Comparison of ENCODE assay signal across 43 mouse cellular contexts in genomic region chr5:30138193-30138592, GRCm38 (mm10). TPM values are rescaled to one million over a fixed set of nuclear protein-coding genes. Genes with fewer than 3 reads are reported as not detected.
"Had no signal": no experiment of that assay in that cellular context is flagged by ENCODE, and none has a peak within 500 bp of the region (broad histone marks: within the 10 kb centered on the region; RNA-seq: fewer than 3 reads in every experiment).

No protein-coding gene starts in this region.

- H3K4me1 ChIP-seq: heart, embryonic 10.5 days; heart, embryonic 12.5 days; heart, embryonic 13.5 days; heart, embryonic 15.5 days; hindbrain, embryonic 10.5 days; hindbrain, embryonic 12.5 days; hindbrain, embryonic 13.5 days; hindbrain, embryonic 15.5 days; intestine, embryonic 15.5 days; kidney, embryonic 15.5 days had no signal

- DNase-seq: heart, postnatal 10 days; heart, postnatal 14 days; heart, postnatal 36 days; heart, postnatal 4 days; kidney, adult 11 months; kidney, adult 8-10 months; kidney, adult 9 months; kidney, postnatal 10 days; kidney, postnatal 14 days; kidney, postnatal 25 days; kidney, postnatal 36 days; kidney, postnatal 4 days; layer of hippocampus, adult 9-11 months; layer of hippocampus, postnatal 36 days had no signal

- H3K27me3 ChIP-seq: heart, embryonic 12.5 days; heart, embryonic 13.5 days; heart, embryonic 15.5 days; hindbrain, embryonic 12.5 days; hindbrain, embryonic 13.5 days; hindbrain, embryonic 15.5 days; intestine, embryonic 15.5 days; kidney, embryonic 15.5 days had no signal

- ATAC-seq: hindbrain, embryonic 16.5 days; hindbrain, postnatal 0 days; inflammation-experienced regulatory T-cells, adult 6 months; intestine, embryonic 15.5 days; intestine, embryonic 16.5 days; intestine, postnatal 0 days had no signal

- H3K4me2 ChIP-seq: heart, embryonic 11.5 days; heart, embryonic 12.5 days; heart, embryonic 13.5 days; heart, embryonic 15.5 days; hindbrain, embryonic 12.5 days; hindbrain, embryonic 13.5 days; hindbrain, embryonic 14.5 days; hindbrain, embryonic 15.5 days; intestine, embryonic 15.5 days; kidney, embryonic 15.5 days had no signal

- H3K4me3 ChIP-seq: heart, embryonic 10.5 days; heart, embryonic 12.5 days; heart, embryonic 13.5 days; heart, embryonic 15.5 days; hindbrain, embryonic 10.5 days; hindbrain, embryonic 12.5 days; hindbrain, embryonic 13.5 days; hindbrain, embryonic 15.5 days; intestine, embryonic 15.5 days; kidney, embryonic 15.5 days; layer of hippocampus, adult 2 months; left cerebral cortex, adult 2 months had no signal

- H3K9me3 ChIP-seq: heart, embryonic 10.5 days; heart, embryonic 12.5 days; heart, embryonic 13.5 days; heart, embryonic 15.5 days; hindbrain, embryonic 10.5 days; hindbrain, embryonic 12.5 days; hindbrain, embryonic 13.5 days; hindbrain, embryonic 15.5 days; intestine, embryonic 15.5 days; kidney, embryonic 15.5 days had no signal

- H3K9ac ChIP-seq: heart, embryonic 12.5 days; heart, embryonic 13.5 days; heart, embryonic 15.5 days; hindbrain, embryonic 12.5 days; hindbrain, embryonic 13.5 days; hindbrain, embryonic 14.5 days; hindbrain, embryonic 15.5 days; intestine, embryonic 15.5 days; kidney, embryonic 15.5 days had no signal

- H3K27ac ChIP-seq: heart, embryonic 10.5 days; heart, embryonic 13.5 days; heart, embryonic 15.5 days; hindbrain, embryonic 10.5 days; hindbrain, embryonic 12.5 days; hindbrain, embryonic 13.5 days; hindbrain, embryonic 14.5 days; hindbrain, embryonic 15.5 days; hindbrain, postnatal 0 days; intestine, embryonic 15.5 days; kidney, embryonic 15.5 days; kidney, postnatal 0 days; layer of hippocampus, adult 2 months; left cerebral cortex, adult 2 months had no signal

RNA-seq across cellular contexts. Expression of gene 3110082J24Rik, which starts 32.3 kb away (rescaled TPM):
- total RNA-seq: heart, postnatal 10 days; heart, postnatal 14 days; heart, postnatal 25 days; heart, postnatal 36 days; heart, postnatal 4 days; hematopoietic stem cell, adult 5-6 weeks had no signal
- polyA plus RNA-seq: heart, embryonic 11.5 days; heart, embryonic 12.5 days; heart, embryonic 13.5 days; heart, embryonic 14.5 days; heart, embryonic 15.5 days; heart, embryonic 16.5 days; heart, postnatal 0 days; inflammation-experienced regulatory T-cells, adult 6 months; intestine, embryonic 14.5 days; intestine, embryonic 15.5 days; intestine, embryonic 16.5 days; intestine, postnatal 0 days; kidney, embryonic 14.5 days; kidney, embryonic 15.5 days; kidney, embryonic 16.5 days; kidney, postnatal 0 days; large intestine, adult 2 months had no signal

RNA-seq across cellular contexts. Expression of gene Garem2, which starts 33.2 kb away (rescaled TPM):
- total RNA-seq: hematopoietic stem cell, adult 5-6 weeks had no signal
- polyA plus RNA-seq: inflammation-experienced regulatory T-cells, adult 6 months had no signal
